Mouse (Mus musculus): ENCODE measurements at regions not wholly inside any gene's neighbourhood (a gene's known extent, or its start where the extent isn't known, plus 50 kb on each side); places are given as distances from the start of the nearest gene placed in this dataset.

DNA sequence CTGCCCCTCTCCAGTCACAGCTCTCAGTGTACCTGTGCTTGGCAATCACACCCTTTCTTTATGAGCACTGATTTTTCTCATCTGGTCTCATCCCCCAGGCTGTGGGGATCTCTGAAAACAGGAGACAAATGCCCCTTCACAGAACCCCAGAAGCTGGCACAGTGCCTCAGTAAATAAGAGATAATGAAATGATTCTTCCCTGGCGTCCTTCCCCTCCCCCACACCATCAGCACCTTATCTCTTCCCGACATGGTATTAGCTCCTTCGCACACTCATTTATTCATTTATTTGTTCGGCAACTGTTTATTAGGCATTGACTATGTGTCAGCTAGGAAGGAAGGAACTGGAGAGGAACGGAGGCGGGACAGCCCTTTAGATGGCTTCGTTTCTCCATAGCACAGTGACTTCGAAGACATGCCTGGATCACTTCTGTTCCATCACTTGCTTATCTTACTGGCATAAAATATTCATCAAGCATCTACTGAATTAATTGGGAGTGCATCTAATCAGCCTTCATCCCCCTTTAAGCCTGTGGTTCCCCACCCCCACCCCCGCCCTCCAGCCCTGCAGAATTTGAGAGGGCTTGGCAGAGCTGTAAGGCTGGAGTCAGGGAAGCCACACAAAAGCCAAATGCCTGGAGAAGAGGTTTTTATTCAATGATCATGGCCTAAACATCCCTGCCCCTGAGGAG lies 51.6 kb upstream of the Tbc1d21 start:
- DNase-seq (ENCODE audit: low read depth) = no peak

DNA sequence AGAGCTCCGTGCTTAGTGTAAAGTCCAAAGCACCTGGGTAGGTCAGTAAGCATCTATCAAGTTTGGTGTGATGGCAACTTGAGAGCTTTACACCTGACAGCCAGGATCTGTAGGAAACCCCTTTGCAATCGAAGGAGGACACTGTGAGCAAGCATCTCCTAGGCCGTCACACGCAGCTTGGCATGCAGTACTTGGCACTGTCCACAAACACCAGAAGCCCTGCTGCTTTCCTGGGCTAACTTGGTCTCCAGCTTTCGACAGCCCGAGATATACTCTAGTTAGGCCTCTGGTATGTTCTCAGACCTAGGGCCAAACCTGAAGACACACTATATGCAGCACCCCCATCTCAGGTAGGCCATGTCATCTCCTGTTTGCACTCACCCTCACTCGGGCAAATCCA lies 58.5 kb upstream of the Tbc1d21 start:
- DNase-seq (ENCODE audit: low read depth) = no peak

DNA sequence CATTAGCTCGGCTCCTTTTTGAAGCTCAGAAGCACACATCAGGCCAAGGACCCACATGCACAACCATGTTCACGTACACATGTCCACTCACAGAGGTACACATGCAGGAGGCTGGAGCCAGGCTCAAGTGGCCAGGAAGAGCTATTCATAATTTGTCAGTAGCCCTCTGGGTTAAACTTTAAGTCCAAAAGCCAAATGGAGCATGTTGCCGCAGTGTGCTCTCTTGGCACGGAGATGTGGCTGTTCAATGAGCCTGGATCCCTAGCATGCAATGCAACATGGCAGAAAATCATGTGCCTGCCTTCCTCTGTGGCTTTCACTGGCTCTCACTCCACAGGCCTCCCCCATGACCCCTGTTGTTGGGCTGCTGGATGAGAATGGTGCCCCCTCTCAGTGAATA lies 57.6 kb upstream of the Insyn1 start:
- no peak for DNase-seq (ENCODE audit: low read depth)

DNA sequence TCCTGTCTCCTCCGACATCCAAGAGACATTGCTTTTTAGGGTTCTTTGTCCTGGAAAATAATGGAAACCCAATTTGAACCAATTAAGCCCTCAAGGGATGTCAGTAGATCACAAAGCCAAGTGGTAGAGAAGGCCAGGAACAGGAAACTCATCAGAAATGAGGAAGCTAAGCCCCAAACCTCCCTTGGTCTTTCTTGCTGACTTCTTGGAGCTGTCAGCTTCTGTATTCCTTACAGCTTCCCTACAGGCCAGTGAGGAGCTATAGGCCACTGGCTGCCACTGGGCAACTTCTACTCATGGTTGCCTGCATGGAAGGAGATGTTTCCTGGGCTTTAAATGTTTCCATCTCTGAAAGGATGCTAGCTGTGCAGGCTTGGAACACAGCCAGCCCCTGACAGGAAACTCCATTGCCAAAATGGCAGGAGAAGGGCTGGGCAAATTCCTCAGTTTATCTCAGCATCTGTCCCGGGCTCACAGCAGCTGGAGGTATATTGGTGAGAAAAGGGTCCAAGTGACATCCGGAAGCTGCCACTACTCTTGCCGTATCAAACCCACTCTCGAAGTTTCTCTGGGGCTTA lies 55.5 kb upstream of the Insyn1 start:
- no peak for DNase-seq (ENCODE audit: low read depth)

DNA sequence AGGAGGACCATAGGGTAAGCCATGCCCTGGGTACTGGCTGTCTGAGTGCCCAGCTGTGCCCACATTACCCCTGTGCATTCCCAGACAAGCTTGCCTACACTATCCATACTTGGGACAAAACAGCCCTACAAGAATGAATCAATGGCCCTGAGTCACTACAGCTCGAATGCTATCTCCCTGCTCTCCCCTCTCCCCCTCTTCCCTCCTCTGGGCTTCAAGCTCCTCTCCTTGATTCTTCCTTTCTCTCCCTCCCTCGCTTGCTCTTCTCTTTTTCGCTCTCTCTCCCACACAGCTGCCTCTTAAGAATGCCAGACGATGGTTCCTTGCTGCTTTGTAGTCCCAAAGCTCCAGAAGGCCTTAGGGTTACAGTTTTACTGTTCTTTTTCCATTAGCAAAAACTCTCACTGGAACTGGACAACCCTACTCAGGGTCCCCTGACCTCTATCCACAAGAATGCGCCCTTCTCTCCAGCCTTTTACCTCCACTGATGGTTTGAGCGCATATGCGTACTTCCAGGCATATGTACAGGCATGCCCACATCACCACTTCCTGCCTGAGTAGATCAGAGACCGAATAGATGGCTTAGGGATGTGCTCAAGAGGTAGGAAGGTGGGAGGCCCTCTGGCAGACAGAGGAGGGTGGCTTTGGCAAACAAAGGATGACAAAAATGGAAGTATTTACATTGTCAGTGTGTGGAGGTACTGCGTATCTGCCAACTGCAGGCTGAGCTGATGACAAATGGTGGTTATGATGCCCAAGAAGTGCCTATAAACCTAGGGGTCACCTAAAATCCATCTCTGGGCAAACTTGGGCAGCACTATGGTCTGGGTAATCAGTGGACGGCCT lies 51.9 kb upstream of the Insyn1 start:
- DNase-seq (ENCODE audit: low read depth) = peak; percentile 29

DNA sequence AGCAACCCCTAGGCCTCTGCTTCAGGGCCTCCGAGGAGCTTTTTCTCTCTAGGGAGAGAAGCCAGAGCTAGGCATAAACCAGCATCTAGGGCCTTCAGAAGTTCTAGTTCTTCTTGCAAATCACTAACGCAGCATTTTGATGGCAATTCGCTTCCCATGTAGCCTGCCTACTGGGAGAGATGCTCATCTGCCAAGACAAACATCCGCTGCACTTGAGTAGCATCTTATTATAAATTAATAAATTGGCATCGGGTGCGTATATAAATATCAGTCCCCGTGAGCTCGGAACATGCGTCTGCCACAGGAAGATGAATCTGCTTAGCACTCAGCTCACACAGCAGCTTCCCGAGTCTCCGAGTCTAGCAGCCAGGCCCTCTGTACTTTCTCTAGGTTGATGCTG lies 50.9 kb upstream of the Insyn1 start:
- no peak for DNase-seq (ENCODE audit: low read depth)

DNA sequence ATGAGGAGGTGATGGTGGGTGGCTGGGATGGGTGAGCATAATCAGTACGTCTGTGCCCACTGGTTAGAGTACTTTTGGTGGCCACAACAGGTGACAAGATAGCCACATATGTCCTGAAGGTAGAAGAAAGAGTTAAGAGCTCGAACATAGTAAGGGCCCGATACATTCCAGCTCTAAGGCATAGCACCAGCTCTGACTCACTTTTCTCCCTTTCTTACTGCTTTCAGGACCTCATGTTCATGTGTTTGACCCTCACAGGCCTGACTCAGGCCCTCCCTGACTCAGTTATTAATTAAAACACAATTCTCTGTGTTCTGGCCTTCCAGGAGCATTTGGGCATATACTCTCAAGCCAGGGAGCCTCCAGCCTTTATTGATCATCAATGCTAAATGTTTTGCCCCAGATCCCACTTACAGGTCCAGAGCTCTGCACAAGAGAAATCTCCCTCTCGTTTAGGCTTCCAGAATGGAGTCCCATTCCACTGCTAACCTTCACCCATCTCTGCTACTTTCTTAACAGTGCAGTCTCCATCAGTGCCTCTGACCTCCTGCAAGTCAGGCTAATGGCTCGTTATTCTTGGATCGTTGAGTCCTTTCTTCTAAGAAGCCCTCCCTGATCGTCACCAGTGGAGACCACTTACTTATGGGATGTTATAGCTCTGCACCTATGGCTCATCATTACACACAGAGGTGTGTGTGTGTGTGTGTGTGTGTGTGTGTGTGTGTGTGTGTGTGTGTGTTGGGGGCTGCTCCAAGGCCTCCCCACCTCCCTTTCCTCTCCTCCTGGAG lies 50.1 kb upstream of the Insyn1 start:
- DNase-seq (ENCODE audit: low read depth) = peak; percentile 91

Measured in NIH3T3 (cell line).